Mouse (Mus musculus) gastrocnemius, postnatal 36 days (tissue): ENCODE data around the gene Tmed3. TPM values are rescaled to one million over a fixed set of nuclear protein-coding genes. Genes with fewer than 3 reads are reported as not detected.

Source experiments
- DNase-seq, 2 experiments: peaks; one replicate each; pipeline ENCODE4 v3.0.0; 2022
- intact Hi-C: fragments of 180-260 bp; cut with DNase I; formaldehyde crosslinking; loops from one replicate; pipeline ENCODE4 v1.15.1; 2025
- long read RNA-seq, 2 experiments: library from polyadenylated mRNA; stranded (forward); transcript quantifications; one replicate each; pipeline ENCODE4 v2.0.0; 2021
- total RNA-seq, 2 experiments: library from RNA; stranded (reverse); gene quantifications; 2 replicates each; pipeline ENCODE4 v1.2.3; 2021

The Tmed3 gene
- total RNA-seq = 10 to 100 TPM; 14.9 TPM
- long read RNA-seq, experiment 1, transcript Tmed3-201 (3 exons, 1,346 nt) = major isoform, 11 of 17 reads
- long read RNA-seq, experiment 1, partial matches to known transcripts = 1 of 17 reads
- long read RNA-seq, experiment 1, other reads (novel, unspliced or antisense) = 5 of 17 reads
- long read RNA-seq, experiment 2, transcript Tmed3-201 (3 exons, 1,346 nt) = major isoform, 30 of 34 reads
- long read RNA-seq, experiment 2, partial matches to known transcripts = 0 of 34 reads
- long read RNA-seq, experiment 2, other reads (novel, unspliced or antisense) = 4 of 34 reads

- DNase-seq = peak; percentile 82 to 84
- intact Hi-C loops = no loop called here
Observed at GRCm38 (mm10) chr9:89704265-89705196, at the start of gene Tmed3. Tmed3 (minus strand) TSS chr9:89705068.

- DNase-seq = no peak
- intact Hi-C loops = no loop called here
Observed at GRCm38 (mm10) chr9:89740041-89740440, 35.2 kb upstream of the Tmed3 start.

- no peak for DNase-seq
- intact Hi-C loops = no loop called here
Observed at GRCm38 (mm10) chr9:89738295-89738694, 33.4 kb upstream of the Tmed3 start, which contains the start of gene Ankrd34c. Ankrd34c (minus strand) TSS chr9:89738475.

DNA sequence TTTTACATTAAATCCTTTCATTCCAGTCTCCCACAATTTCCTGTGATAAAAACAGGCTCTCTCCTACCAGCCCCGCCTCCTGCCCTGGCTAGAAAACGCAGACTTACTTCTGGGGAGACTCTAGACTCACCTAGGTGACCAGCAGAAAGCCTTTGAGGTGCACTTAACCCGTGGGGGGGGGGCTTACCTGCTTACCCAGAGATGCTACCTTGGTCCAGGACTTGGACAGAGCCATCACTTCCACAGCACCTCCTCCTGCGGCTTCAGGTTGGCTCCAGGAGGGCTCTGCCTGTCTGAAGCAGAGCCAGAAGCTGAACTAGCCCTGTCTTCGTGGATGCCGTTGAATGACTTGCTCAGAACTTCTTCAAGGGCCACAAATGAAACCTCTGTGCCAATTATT, 33.0 kb upstream of the Tmed3 start:
- intact Hi-C loops = no loop called here
- DNase-seq = no peak

GRCm38 (mm10) chr9:89736932-89737705, 32.3 kb upstream of the Tmed3 start:
- DNase-seq = no peak

GRCm38 (mm10) chr9:89706906-89707305, 2.0 kb upstream of the Tmed3 start:
- intact Hi-C loops = no loop called here
- no peak for DNase-seq

More at GRCm38 (mm10) chr9:89736932-89737705, 32.3 kb upstream of the Tmed3 start:
- intact Hi-C loops = no loop called here

DNA sequence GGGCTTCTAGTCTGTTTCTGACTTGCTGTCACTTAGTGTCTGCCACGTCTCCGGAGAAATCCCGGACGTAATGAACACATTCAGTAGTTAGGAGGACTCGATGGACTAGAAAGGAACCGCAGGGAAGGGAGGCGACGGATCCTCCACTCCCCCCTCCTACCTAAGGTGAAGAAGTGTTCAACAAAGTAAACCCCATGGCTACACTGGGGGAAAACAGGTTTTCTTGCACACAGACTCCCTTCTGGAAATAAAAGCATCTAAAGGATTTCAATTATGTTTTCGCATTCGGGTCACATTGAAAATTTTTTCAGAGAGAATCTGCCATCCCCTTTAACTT, 297 bp upstream of the Tmed3 start:
- intact Hi-C loops = no loop called here
- DNase-seq = no peak

DNA sequence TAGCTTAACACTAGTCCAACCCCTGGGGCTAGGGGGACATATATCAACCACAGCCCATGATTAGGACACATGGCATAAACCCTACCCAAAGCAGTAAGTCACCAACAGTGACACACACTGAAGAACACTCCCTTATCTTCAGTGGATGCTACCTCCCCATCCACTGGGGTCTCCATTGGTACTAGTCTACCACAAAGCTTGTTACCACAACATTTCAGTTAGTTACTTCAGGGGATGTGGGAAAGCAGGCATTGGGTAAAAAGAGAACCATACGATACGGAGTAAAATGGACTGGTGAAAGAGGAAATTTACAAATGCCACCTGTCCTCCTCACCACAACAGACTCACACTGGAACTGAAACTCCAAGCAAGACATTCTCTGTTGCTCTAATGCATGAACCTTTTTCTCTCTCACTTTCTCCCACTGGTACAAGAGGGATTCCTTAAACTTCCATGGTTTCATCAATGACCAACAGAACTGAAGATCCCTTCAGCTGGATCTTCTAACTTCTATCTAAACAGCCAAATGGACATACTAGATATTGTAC, 3.9 kb downstream of the Tmed3 start:
- intact Hi-C loops = no loop called here
- no peak for DNase-seq

DNA sequence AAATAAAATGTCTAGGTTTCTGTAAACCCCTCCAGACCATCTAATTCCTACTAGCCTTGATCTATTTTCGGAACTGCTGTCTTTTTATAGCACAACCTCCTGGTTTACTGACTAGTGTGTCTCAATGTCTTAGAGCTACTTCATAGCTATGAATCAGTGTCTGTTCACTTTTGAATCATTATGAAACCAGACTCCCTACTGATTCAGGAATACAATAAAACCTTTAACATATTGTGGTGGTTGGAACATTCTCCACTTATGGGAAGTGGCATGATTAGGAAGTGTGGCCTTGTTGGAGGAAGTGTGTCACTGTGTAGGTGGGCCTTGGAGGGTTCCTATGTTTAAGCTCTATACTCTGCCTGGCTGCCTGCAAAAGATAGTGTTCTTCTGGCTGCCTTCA, 9.7 kb downstream of the Tmed3 start:
- DNase-seq = no peak
- intact Hi-C loops = no loop called here

GRCm38 (mm10) chr9:89693670-89694069, 11.2 kb downstream of the Tmed3 start:
- intact Hi-C loops = no loop called here
- DNase-seq = no peak

- DNase-seq = no peak
- intact Hi-C loops = loop anchor here (10.0 kb wide), 1 partner anchor 1264 kb away; no protein-coding TSS in a partner anchor
Observed at GRCm38 (mm10) chr9:89689179-89689578, 15.7 kb downstream of the Tmed3 start.

GRCm38 (mm10) chr9:89687503-89688226, 17.2 kb downstream of the Tmed3 start:
- intact Hi-C loops = loop anchor here (10.0 kb wide), 1 partner anchor 1263 kb away; no protein-coding TSS in a partner anchor
- DNase-seq = no peak

GRCm38 (mm10) chr9:89686262-89686661, 18.6 kb downstream of the Tmed3 start:
- no peak for DNase-seq
- intact Hi-C loops = loop anchor here (10.0 kb wide), 1 partner anchor 1261 kb away; no protein-coding TSS in a partner anchor

- DNase-seq = no peak
- intact Hi-C loops = no loop called here
Observed at GRCm38 (mm10) chr9:89678974-89679373, 25.9 kb downstream of the Tmed3 start.

DNA sequence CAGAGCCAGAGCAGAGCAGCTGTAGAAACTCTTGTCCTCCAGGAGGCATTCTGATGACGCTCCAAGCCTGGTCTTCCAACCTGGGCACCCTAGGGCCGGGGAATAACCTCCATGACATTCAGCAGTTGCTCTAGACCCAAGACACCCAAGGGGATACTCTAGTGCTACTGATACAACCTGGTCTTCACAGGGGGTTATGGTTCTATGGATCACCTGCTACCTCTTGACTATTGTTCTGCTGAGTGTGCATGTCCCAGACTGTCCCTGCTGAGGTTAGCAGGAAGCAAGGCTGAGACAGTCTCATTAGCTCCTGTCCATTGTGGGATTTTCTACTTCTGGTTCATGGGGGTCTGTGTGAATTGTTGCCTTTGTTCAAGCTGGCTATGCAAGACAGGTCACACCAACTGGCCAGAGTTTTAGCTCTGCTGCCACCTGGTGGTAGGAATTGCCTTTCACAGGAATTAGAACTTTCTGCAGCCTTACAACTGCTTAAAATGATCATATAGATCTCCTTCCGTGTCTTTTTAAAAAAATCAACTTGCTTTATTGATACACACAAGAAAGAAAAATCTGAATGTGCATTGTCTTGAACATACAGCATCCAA, 30.8 kb downstream of the Tmed3 start:
- intact Hi-C loops = no loop called here
- peak; percentile 23 to 52 for DNase-seq

DNA sequence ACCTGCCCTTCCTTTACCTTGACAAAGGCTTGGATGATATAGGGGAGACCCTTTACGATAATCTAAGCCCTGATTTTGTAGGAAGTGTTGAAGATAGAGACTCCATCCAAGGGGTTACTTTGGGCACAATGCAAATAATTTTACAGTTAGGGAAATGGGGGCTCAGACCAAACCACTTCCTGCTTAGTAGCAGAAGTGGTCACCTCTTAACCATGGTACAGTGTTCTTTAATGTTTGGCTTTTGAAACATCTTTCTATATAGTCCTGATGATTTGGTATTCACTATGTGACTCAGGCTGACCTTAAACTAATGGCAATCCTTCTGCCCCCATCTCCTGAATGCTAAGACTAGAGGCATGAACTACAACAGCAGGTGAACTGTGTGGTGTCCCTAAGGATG, 31.5 kb downstream of the Tmed3 start:
- intact Hi-C loops = no loop called here

DNA sequence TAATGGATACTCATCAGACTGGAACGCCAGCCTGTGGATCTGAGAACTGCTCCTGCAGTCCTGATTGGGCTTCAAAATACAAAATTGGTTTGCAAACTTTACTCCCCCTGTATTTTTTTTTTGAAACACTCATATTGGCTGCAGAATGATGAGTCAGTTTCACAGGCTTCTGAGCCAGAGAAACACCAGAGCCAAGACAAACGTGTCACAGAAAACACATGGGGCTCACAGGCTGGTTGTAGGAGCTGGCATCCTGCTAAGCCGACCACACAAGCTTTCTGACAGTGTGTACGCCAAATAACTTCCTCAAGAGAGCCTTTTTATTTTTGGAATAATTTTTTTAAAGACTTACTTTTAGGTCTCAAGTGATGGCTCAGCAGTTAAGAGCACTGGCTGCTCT, 35.0 kb downstream of the Tmed3 start:
- intact Hi-C loops = no loop called here
- no peak for DNase-seq

More for the DNA sequence above, 31.5 kb downstream of the Tmed3 start:
- no peak for DNase-seq

DNA sequence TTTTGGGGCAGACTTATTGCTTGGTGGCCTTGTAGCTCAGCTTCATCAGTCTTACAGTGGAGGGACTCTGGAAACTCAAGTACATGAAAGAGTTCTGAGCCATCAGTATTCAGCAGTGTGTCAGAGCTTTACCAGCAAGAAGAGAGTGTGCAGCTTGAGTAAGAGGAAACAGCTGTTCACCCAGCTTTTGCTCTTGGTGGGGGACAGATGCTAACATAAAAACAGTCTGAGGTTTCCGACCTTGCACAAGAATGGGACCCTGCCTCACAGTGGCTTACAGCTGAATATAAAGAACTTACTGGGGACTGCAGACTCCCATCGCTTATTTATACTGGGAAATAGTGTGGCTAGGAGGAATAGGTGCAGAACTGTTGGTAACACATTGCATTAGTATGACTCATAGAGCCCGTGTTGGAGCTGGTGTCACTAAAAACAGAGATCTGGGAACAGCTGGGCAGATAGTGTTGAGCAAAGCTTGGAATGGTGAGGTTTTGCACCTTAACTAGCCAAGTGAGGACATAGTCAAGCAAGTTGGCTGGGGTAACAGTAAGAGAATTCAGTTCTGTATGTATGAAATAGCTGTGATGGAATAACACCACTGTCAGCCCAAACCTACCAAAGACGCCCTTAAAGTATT, 37.4 kb downstream of the Tmed3 start:
- no peak for DNase-seq
- intact Hi-C loops = no loop called here

GRCm38 (mm10) chr9:89650913-89651312, 54.0 kb downstream of the Tmed3 start:
- no peak for DNase-seq
- intact Hi-C loops = no loop called here
